Mouse (Mus musculus) lung, embryonic 15.5 days (tissue): Measurements from ENCODE around the gene Zdhhc25. TPM values are rescaled to one million over a fixed set of nuclear protein-coding genes. Genes with fewer than 3 reads are reported as not detected.
A peak's percentile ranks its signal among the peaks of the same experiment; 100 is the strongest.

ENCODE experiments used
- ATAC-seq: fragments of 200-750 bp; cut with Nextera tagmentation; 2 replicates; pipeline ENCODE4 v1.8.0; 2017; ENCODE audit warnings: moderate number of reproducible peaks, borderline replicate concordance; ENCODE audit not compliant: low FRiP score, low TSS enrichment; ENCODE audit errors: extremely low read depth
- H3K27ac ChIP-seq: fragments of 300-500 bp; sonication (generic); 2 replicates; pipeline ENCODE4 v1.5.1; 2015; ENCODE audit warnings: moderate library complexity, mild to moderate bottlenecking, inconsistent platforms
- H3K27me3 ChIP-seq: fragments of 300-500 bp; sonication (generic); 2 replicates; pipeline ENCODE4 v1.6.1; 2015; ENCODE audit warnings: inconsistent platforms
- H3K36me3 ChIP-seq: fragments of 300-500 bp; sonication (generic); 2 replicates; pipeline ENCODE4 v1.6.1; 2015; ENCODE audit warnings: inconsistent platforms
- H3K4me1 ChIP-seq: fragments of 300-500 bp; sonication (generic); 2 replicates; pipeline ENCODE4 v1.6.1; 2015; ENCODE audit warnings: inconsistent platforms
- H3K4me2 ChIP-seq: fragments of 300-500 bp; sonication (generic); 2 replicates; pipeline ENCODE4 v1.6.1; 2015; ENCODE audit warnings: inconsistent platforms, mild to moderate bottlenecking, moderate library complexity
- H3K4me3 ChIP-seq: fragments of 300-500 bp; sonication (generic); 2 replicates; pipeline ENCODE4 v1.5.1; 2015; ENCODE audit warnings: mild to moderate bottlenecking, inconsistent platforms
- H3K9ac ChIP-seq: fragments of 300-500 bp; sonication (generic); 2 replicates; pipeline ENCODE4 v1.6.1; 2015; ENCODE audit warnings: inconsistent platforms
- H3K9me3 ChIP-seq: fragments of 300-500 bp; sonication (generic); 2 replicates; pipeline ENCODE4 v1.6.1; 2016; ENCODE audit warnings: inconsistent platforms
- WGBS: fragments of 180-500 bp; shearing (Covaris S2); methylation state at CpG from one replicate; pipeline ENCODE4 v1.1.7; 2015; 5-methylcytosine and 5-hydroxymethylcytosine counted together
- polyA plus RNA-seq: library from polyadenylated mRNA; unstranded; fragments of >200 nt; fragmentation: Nextera tagmentation; extraction: Ambion mirVana; gene quantifications from 2 replicates; pipeline ENCODE4 v1.2.1, GENCODE M21; 2015

Gene Zdhhc25
- not detected in 2 replicates for polyA plus RNA-seq

DNA sequence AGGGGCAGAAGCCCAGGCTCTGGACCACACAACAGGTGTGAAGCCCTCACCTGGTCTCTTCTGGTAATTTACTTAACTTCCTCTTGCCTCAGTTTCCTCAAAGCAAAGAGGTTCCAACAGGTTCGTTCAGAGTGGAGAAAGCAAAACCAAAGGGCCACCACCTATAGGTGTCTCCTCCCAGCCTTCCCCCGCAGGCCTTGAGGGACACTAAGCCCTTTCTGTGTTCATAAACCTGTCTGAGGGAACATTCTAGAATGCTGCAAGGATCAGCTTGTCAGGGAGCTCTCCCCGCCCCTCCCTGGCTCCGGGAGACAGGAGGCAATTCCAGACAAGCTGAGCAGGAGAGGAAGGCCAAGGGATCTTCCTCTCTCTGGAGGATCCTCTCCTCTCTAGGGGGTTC lies at the start of gene Zdhhc25:
Gene Zdhhc25 (plus strand): TSS at position 301 of the 400 bp plus-strand sequence.
- no peaks in the 10 kb centered on the region for H3K27me3 ChIP-seq
- WGBS, result 85% methylated on average over 4 of the region's 4 CpGs
- ATAC-seq, result no peak; the same call in 1 of the 2 replicates
- no peaks in the 10 kb centered on the region for H3K36me3 ChIP-seq
- no peak within 1 kb of the TSS for H3K9ac ChIP-seq
- H3K4me1 ChIP-seq, result no peaks in the 10 kb centered on the region
- H3K4me2 ChIP-seq, result no peak within 1 kb of the TSS
- H3K27ac ChIP-seq, result no peak within 1 kb of the TSS
- H3K4me3 ChIP-seq, result no peak within 1 kb of the TSS
- no peaks in the 10 kb centered on the region for H3K9me3 ChIP-seq

DNA sequence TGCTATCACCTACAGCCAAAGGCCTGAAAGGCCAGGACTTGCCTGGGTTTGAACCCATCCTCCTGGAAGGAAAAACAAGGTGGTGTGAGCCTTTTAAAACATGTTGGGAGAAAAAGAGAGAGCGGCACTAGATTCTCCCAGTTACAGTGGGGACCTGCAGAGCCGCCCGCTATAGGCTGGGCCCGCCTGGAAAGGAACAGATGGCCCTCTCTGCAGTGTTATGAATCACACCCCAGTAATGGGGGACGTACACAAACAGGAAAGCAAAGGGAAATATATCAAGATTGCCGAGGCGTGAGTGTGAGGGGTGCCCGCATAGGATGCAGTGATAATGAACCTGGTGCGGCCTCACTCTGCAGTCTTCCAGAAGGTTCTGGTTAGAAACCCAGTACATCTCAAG lies 47.2 kb upstream of the Zdhhc25 start:
- Histone ChIP-seq H3K4me3 (no peak overlapping the region), H3K4me1 (no peaks in the 10 kb centered on the region), H3K27me3 (no peaks in the 10 kb centered on the region), H3K4me2 (no peak overlapping the region), H3K27ac (no peak overlapping the region), H3K9me3 (no peaks in the 10 kb centered on the region), H3K36me3 (no peaks in the 10 kb centered on the region), H3K9ac (no peak overlapping the region)
- ATAC-seq, result no peak
- WGBS, result 88% methylated on average over 9 of the region's 9 CpGs

DNA sequence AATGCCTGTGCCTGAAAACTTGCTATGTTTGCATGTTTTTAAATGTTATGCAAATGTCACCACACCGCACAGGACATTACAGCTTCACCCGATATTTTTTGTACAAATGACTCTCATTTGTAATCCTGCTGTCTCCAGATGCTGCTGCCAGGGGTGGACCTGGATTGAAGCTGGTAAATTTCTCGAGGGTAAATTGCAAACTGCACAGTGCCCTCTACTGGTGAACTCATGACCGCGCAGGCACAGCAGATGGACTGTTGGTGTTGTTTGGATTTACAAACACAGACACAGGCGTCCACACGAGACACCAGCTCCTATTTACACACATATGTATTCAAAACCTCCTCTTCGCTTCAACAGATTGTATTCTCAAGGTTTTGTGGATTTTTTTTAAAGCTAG lies 44.6 kb upstream of the Zdhhc25 start:
- Histone ChIP-seq H3K4me3 (no peak overlapping the region), H3K27ac (no peak overlapping the region), H3K9me3 (no peaks in the 10 kb centered on the region), H3K4me1 (no peaks in the 10 kb centered on the region), H3K36me3 (no peaks in the 10 kb centered on the region), H3K9ac (no peak overlapping the region), H3K4me2 (no peak overlapping the region), H3K27me3 (peaks cover 2% of the 10 kb centered on the region; the same call in 1 of the 2 replicates)
- WGBS, result 18% methylated on average over 8 of the region's 8 CpGs
- no peak for ATAC-seq

DNA sequence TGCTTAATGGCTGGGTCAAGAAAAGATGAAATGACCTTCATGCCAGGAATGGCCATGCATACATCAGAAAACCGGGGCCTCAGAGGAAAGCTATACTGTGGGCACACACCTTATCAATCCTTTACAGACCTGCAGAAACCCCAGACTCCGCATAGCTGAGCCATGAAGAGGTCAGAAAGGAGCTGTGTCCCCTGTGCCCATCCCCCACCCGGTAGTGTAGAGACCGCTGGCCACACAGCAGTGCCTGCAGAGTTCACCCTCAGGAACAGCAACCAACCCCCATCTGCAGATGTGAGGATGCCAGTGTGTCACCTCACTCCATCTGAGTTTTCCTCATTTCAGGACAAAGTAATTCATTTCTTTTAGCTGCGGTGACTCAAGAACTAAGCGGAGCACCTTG lies 39.5 kb upstream of the Zdhhc25 start:
- no peaks in the 10 kb centered on the region for H3K9me3 ChIP-seq
- 45% methylated on average over 6 of the region's 6 CpGs for WGBS
- H3K4me2 ChIP-seq, result no peak overlapping the region
- no peak overlapping the region for H3K27ac ChIP-seq
- peak; percentile 27; the same call in 1 of the 2 replicates for ATAC-seq
- no peak overlapping the region for H3K4me3 ChIP-seq
- peaks cover 10% of the 10 kb centered on the region; the same call in 1 of the 2 replicates for H3K27me3 ChIP-seq
- H3K36me3 ChIP-seq, result no peaks in the 10 kb centered on the region
- no peak overlapping the region for H3K9ac ChIP-seq
- H3K4me1 ChIP-seq, result no peaks in the 10 kb centered on the region

DNA sequence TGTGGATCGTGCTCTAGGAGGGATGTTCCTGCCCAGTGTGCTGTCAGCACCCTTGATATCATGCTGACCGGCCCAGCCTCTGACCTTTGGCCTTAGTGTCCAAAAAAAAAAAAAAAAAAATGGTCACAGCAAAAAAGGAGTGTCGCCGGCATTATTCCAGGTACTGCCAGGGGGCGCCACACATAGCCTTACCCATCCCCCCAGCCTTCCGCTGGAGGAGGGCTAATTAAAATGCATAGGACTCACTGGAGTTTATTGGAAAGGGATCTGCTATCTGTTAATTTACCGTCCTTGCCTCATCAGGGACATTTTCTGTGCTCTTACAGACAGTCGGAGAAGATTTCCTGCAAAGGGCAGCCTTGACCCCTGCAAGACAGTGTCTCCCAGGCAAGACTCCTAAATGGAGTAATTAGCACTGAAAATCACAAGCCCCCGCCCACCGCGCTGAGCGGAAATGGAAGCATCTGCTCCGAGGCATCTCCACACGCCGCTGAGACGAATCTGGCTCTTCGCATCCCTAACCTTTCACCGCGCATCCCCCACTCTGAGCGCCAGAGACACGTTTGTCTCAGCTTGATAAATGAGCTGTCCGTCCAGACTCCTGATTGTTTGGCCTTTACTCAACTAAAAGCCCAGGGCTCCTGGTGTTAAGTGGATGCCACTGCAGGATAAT lies 38.9 kb upstream of the Zdhhc25 start:
- H3K27me3 ChIP-seq, result peaks cover 10% of the 10 kb centered on the region; the same call in 1 of the 2 replicates
- H3K4me2 ChIP-seq, result no peak overlapping the region
- no peak overlapping the region for H3K9ac ChIP-seq
- H3K9me3 ChIP-seq, result no peaks in the 10 kb centered on the region
- no peak for ATAC-seq
- H3K36me3 ChIP-seq, result no peaks in the 10 kb centered on the region
- no peak overlapping the region for H3K27ac ChIP-seq
- H3K4me3 ChIP-seq, result no peak overlapping the region
- H3K4me1 ChIP-seq, result no peaks in the 10 kb centered on the region
- WGBS, result 5% methylated on average over 22 of the region's 22 CpGs

DNA sequence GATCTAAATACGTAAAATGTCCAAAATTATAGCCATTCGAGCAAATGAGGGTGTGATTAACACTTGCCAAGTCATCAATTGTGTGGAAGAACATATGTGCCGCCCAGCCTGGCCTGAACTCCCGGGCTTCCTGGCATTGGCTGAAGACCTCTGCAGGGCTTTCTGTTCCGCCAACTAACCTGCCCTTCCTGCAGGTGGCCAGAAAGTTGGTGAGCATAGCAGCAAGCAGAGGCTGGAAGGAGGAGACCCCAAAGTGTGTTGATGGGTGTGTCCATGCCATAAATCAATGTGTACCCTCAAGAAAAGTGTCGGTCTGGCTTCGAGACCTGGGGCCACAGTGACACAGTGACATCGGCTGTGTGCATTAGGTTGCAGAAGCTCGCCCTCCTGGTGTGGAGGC lies 34.8 kb upstream of the Zdhhc25 start:
- WGBS, result 80% methylated on average over 9 of the region's 9 CpGs
- no peak overlapping the region for H3K4me2 ChIP-seq
- no peaks in the 10 kb centered on the region for H3K36me3 ChIP-seq
- peaks cover 10% of the 10 kb centered on the region; the same call in 1 of the 2 replicates for H3K27me3 ChIP-seq
- no peak overlapping the region for H3K4me3 ChIP-seq
- H3K4me1 ChIP-seq, result no peaks in the 10 kb centered on the region
- H3K27ac ChIP-seq, result no peak overlapping the region
- H3K9ac ChIP-seq, result no peak overlapping the region
- H3K9me3 ChIP-seq, result no peaks in the 10 kb centered on the region
- no peak for ATAC-seq

DNA sequence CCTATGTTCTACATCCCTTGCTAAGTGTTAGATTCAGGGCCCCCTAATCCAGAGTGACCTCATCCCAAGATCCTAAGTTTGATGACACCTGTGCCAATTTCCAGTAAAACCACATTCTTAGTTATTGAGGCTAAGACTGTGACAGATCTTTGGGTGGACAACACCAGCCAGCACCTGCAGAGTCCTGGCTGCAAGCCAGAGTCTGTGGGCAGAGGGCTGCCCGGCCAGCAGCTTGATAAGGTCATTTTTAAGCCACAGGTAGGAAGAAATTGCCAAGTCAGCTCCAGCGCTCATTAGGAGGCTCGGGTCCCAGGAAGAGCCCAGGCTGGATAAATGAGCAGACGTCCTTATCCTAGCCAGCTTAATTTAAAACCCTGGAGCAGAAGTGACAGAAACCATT lies 34.3 kb upstream of the Zdhhc25 start:
- 60% methylated on average over 4 of the region's 4 CpGs for WGBS
- no peak overlapping the region for H3K27ac ChIP-seq
- H3K27me3 ChIP-seq, result peaks cover 5% of the 10 kb centered on the region; the same call in 1 of the 2 replicates
- no peak overlapping the region for H3K4me2 ChIP-seq
- no peak for ATAC-seq
- no peaks in the 10 kb centered on the region for H3K4me1 ChIP-seq
- H3K9ac ChIP-seq, result no peak overlapping the region
- H3K9me3 ChIP-seq, result no peaks in the 10 kb centered on the region
- H3K4me3 ChIP-seq, result no peak overlapping the region
- H3K36me3 ChIP-seq, result no peaks in the 10 kb centered on the region

DNA sequence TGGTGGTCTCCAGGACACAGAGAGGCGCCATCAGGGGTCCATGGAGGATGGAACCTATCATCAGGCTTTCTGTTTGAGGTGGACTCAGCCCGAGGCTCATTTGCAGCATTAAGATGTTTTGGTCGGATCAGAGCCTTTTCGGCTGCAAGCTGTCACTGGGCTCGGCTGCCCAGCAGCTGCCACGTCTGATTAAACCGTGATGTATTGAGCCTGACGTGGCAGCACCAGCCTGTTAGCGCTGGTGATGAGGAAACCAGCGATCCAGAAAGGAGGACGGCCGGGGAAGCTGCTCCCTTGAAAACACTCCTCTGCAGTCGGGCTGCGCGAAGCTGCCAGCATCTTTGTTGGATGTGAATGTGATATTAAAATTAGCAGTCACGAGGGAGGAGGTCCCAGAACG lies 29.4 kb upstream of the Zdhhc25 start:
- Histone ChIP-seq H3K4me2 (no peak overlapping the region), H3K4me3 (no peak overlapping the region), H3K4me1 (no peaks in the 10 kb centered on the region), H3K9ac (no peak overlapping the region), H3K9me3 (no peaks in the 10 kb centered on the region), H3K27ac (no peak overlapping the region), H3K36me3 (no peaks in the 10 kb centered on the region), H3K27me3 (no peaks in the 10 kb centered on the region)
- ATAC-seq, result no peak
- WGBS, result 74% methylated on average over 17 of the region's 17 CpGs

DNA sequence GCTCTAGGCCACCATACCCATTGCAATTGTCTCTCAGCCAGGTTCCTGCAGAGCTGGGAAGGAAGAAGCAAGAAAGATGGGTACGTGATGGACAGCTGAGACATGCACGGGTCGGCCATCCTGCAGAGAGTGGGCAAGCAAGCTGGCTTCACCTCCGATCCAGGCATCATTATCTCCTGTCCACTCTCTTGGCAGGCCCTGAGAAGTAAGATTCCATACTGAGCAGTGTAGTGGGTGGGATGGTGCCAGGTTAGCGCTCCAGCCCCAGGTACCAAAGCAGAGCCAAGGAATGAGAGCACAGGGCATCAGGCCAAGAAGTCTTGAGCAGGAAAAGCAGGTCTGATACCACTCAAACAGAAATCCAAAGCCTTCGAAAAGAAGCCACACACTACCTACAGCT lies 20.6 kb upstream of the Zdhhc25 start:
- H3K9me3 ChIP-seq, result no peaks in the 10 kb centered on the region
- H3K4me1 ChIP-seq, result no peaks in the 10 kb centered on the region
- 73% methylated on average over 6 of the region's 6 CpGs for WGBS
- no peak overlapping the region for H3K27ac ChIP-seq
- no peak overlapping the region for H3K9ac ChIP-seq
- no peaks in the 10 kb centered on the region for H3K27me3 ChIP-seq
- no peaks in the 10 kb centered on the region for H3K36me3 ChIP-seq
- H3K4me3 ChIP-seq, result no peak overlapping the region
- no peak for ATAC-seq
- no peak overlapping the region for H3K4me2 ChIP-seq

DNA sequence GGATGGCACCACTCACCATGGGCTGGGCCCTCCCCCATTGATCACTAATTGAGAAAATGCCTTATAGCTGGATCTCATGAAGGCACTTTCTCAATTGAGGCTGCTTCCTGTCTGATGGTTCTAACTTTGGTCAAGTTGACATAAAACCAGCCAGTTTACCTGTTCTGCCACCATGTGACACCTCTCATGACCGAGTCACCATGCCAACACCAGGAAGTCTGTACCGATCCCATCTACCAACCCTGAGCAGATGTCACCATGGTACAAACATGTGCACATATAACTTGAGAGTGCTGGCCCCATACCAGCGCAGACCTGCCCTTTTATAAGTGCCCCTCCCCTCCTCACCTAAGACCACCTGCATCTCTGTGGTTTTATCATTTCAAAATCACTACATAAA lies 2.4 kb downstream of the Zdhhc25 start:
- 81% methylated on average over 3 of the region's 3 CpGs for WGBS
- H3K9me3 ChIP-seq, result no peaks in the 10 kb centered on the region
- no peaks in the 10 kb centered on the region for H3K36me3 ChIP-seq
- H3K4me1 ChIP-seq, result no peaks in the 10 kb centered on the region
- ATAC-seq, result no peak
- H3K27ac ChIP-seq, result no peak overlapping the region
- H3K9ac ChIP-seq, result no peak overlapping the region
- no peak overlapping the region for H3K4me3 ChIP-seq
- H3K27me3 ChIP-seq, result no peaks in the 10 kb centered on the region
- no peak overlapping the region for H3K4me2 ChIP-seq

DNA sequence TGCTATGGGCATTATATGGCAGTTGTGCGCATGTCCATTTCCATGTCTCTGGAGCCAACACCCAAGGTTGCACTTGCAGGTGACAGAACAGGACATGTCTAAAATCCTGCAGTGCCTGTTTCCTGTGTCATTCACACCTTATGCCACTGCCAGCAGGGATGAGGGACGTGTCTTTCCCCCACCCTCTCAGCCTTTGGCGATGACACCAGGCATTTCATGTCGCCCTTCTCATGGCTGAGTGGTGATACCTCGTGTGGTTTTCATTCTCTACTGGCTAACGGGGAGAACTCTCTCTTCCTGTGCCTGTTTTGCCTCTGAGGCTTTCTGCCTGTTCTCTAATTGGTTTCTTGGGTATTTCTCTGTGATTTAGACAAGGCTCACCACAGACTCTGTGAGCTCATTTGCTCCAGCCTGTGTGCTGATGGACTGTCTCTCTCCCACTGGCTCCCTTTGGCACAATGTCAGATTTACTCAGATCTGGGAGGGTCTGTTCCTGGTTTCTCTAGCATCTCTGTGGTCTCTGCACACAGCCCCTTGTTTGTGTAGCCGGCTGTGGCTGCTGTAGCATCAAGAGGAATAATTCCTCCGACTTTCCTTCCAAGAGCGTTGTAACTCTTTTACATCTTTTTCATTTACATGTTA lies 3.1 kb downstream of the Zdhhc25 start:
- Histone ChIP-seq H3K36me3 (no peaks in the 10 kb centered on the region), H3K9me3 (no peaks in the 10 kb centered on the region), H3K4me3 (no peak overlapping the region), H3K9ac (no peak overlapping the region), H3K4me2 (no peak overlapping the region), H3K4me1 (no peaks in the 10 kb centered on the region), H3K27ac (no peak overlapping the region), H3K27me3 (no peaks in the 10 kb centered on the region)
- WGBS, result 69% methylated on average over 9 of the region's 9 CpGs
- ATAC-seq, result no peak

DNA sequence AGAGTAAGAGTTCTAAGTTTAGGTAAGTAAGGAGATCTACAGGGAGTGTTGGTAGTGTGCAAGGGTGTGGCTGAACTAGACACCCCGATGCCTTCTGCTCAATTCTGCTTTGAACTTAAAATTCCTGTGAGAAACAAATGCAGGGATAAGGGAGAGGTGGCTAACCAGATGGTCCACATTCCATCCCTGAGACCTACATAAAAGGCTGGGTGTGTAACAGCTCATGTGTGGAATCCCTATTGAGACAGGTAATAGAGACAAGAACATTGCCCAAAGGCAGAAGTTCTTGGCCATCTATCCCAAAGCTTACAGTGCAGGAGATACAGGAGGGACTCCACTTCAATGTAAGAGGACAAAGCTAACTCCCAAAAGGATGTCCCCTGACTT lies 3.6 kb downstream of the Zdhhc25 start:
- H3K4me2 ChIP-seq, result no peak overlapping the region
- no peak overlapping the region for H3K27ac ChIP-seq
- no peaks in the 10 kb centered on the region for H3K4me1 ChIP-seq
- no peak overlapping the region for H3K4me3 ChIP-seq
- no peaks in the 10 kb centered on the region for H3K9me3 ChIP-seq
- WGBS, result 44% methylated on average over 1 of the region's 1 CpGs
- no peak overlapping the region for H3K9ac ChIP-seq
- ATAC-seq, result no peak
- no peaks in the 10 kb centered on the region for H3K36me3 ChIP-seq
- H3K27me3 ChIP-seq, result no peaks in the 10 kb centered on the region
